Mouse (Mus musculus): ENCODE data around the gene Cryab.

Cryab gene

GRCm38 (mm10) chr9:50751323-50751722 lies at the start of gene Cryab:
Cryab (plus strand) TSS chr9:50751325.
- DNase-seq (ENCODE audit: low spot score in 2 of 2), result no peak

- no peak for DNase-seq (ENCODE audit: low spot score in 2 of 2)
Measured at GRCm38 (mm10) chr9:50704907-50705306, 46.2 kb upstream of the Cryab start.

- DNase-seq (ENCODE audit: low spot score in 2 of 2), result no peak
Measured at GRCm38 (mm10) chr9:50709108-50709507, 42.0 kb upstream of the Cryab start.

DNA sequence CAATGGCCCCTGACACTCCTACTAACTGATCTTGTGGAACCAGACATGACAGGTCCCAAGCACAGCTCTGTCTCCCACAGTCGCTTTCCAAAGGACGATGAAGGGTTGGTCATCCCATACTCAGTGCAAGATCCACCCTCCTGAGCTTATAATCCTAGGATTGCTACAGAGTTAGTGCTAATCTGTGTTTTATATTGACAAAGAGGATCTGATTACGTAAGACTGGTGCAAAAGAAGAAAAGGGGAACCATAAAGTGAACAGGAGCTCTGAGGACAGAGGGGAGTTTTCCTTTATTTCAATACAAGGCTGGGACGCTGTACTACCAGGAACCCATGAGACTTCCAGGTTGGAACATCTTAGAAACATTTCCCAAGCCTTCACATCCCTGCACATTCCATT lies 39.8 kb upstream of the Cryab start:
- no peak for DNase-seq (ENCODE audit: low spot score in 2 of 2)

GRCm38 (mm10) chr9:50714188-50714587 lies 36.9 kb upstream of the Cryab start:
- DNase-seq (ENCODE audit: low spot score in 2 of 2), result no peak

GRCm38 (mm10) chr9:50718878-50719277 lies 32.2 kb upstream of the Cryab start:
- DNase-seq (ENCODE audit: low spot score in 2 of 2), result no peak

DNA sequence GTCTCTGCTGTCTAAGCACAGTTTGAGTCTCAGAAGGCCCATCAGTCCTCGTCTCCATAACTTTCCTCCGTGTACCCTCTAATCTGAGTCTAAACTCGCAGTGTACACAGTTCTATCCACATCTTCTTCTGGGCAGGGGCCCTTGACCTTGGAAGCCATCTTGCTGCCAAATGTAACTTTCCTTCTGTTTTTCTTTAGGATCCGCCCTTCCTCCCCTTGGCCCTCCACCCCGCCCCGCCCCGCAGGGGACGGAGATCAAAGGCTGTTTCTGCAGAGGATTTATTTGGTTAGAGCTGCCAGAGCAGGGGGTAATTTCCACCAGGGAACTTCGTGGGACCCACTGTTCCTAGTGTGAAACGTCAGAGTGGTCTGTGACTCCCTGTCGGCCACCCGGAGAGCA lies 30.1 kb upstream of the Cryab start:
- DNase-seq (ENCODE audit: low spot score in 2 of 2), result no peak

GRCm38 (mm10) chr9:50722451-50722911 lies 28.6 kb upstream of the Cryab start:
- no peak for DNase-seq (ENCODE audit: low spot score in 2 of 2)

DNA sequence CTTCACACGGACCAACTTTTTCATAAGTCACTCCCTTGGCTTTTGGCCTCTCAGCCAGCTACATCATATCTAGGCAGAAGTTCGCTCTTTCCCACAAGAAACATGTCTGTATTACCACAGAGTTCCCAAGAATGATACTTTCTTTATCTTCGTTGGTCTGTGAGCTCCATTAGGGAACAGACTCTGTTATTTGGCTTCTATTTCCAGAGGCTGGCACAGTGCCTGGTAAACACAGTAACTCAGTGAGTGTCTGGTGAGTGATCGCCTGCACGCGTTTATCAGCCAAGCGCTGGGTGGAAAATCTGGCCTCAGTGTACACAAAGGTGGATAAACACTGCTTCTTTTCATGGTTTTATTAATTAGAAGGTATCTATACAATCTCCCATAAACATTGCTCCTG lies 27.7 kb upstream of the Cryab start:
- DNase-seq (ENCODE audit: low spot score in 2 of 2), result no peak

DNA sequence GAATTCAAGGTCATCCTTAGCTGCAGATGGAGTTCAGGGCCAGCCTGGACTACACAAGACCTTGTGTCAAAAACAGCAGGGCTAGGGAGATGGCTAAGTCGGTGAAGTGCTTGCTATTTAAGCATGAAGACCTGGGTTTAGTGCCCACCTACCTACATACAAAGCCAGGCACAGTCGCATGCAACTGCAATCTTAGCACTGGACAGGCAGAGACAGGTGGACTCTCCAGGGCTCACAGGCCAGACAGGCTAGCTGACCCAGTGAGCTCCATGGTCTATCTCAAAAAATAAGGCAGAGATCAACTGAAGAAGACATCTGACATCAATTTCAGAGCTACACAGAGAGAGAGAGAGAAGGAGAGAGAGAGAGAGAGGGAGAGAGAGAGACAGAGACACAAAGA lies 27.0 kb upstream of the Cryab start:
- DNase-seq (ENCODE audit: low spot score in 2 of 2), result no peak

DNA sequence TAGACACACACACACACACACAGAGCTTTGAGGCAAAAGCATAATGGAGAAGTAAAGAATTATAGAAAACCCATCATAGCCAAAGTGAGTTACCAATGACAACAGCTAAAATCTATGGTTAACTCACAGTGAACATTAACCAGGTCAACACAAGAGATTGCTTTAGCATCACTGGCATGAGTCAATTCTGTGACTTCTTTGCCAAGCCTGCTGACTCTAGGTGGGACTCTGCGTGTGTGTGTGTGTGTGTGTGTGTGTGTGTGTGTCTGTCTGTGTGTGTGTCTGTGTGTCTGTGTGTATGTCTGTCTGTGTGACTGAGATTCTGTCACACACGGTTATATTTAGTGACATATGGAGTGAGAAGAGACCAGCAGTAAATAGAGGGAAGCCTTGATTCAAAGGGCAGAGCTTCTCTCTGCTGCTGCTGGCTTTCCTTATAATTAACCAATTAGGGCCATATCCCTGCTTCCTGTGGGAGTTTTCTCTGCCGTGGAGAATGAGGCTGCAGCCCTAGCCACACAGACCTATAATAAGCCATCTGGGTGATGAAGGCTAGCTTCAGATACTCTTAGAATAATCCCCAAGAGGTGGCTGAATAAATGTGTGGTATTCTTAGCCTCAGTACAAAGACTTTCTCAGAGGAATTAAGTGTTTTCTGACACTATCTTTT lies 26.3 kb upstream of the Cryab start:
- DNase-seq (ENCODE audit: low spot score in 2 of 2), result no peak

DNA sequence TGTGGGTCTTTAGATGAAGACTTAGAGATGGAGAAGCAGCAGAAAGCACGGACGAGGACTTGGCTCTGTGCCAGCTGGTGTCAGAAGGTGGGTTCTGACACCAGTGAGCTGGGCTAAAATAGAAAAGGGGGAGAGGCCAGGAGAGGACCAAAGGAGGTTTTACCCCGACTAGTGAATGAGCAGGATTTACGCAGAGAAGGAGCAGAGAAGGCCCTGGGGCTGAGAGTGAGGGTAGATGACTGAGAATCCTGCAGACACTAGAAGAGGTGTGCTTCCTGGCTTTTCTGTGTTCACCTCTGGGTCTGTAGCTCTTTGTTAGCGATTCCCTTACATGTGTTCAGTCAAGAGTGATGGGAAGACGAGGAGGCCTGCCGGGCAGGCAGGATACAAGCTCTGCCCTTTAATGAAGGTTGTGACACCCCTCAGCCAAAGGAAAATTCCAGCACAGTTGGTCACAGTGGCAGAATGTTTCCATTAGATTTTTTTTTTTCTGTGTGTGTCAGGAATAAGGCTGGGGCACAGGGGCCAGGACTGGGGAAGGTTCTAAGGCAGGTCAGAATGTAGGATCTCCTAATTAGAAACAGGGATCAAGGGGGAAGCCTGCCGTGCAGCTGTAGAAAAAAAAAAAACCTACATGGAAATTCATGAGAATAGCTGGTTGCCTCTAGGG lies 25.1 kb upstream of the Cryab start:
- no peak for DNase-seq (ENCODE audit: low spot score in 2 of 2)

DNA sequence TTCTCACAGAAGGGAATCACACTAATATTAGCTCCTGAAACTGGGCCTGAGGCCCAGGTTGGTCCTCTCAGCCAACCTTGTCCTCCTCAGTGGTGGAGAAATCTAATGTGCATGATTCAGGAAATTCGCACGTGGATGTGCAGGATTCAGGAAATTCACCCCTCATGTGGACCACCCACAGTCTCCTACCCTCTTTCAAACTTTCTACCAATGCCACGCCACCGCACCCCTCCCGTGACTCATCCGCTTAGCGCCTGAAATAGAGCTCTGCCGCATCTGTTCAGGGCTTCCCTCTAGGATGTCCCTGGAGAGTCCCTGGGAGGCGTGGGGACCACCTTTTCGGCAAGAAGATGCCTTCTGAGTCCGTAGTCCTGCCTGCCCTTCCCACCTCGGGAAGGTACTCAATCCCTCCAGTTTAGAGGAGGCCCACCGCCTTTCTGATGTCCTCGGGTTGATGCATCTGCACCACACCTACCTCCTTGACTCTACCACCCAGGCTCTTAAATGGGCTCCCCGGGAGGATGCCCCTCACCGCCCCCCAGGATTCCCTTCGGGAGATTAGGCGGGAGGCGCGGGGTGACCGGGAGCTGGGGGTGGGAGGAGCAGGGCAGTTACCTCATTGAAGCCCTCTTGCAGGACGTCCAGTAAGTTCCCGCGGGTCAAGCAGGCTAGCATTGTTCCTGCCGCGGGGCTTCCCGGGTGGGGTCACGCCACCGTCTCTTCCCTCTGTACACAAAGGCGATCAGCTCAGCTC lies 23.8 kb upstream of the Cryab start:
- DNase-seq (ENCODE audit: low spot score in 2 of 2), result no peak

DNA sequence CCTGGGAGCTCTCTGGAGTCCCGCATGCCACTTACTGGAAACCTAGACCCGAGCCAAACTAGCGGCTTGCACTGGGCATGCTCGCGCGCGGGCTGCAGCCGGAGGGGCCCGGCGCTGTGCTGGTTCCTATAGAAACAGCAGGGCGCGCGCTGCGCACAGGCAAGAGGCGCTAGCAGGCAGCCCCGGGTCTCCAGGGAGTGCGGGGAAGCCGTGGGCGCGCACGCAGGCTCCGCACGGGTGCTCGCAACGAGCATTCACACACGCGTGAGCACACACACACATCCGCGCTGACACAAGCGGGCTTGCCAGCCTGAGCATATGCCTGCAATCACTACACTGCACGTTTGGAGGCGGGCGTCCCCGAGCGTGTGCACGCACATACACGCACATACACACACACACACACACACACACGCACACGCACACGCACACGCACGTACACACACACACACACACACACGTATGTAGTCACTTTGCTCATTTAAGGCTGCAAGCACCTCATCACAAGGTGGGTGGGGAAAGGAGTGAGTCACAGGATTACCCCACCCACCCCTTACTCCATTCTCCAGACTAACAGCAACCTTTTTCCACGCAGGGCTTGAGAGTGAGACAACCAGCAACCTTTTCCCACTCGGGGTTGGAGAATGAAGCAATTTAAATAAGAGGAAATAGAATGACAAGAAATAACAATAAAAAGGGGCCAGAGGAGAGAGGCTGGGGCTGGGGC lies 23.0 kb upstream of the Cryab start:
- peak in 1 of 2 experiments; percentile 18 for DNase-seq (ENCODE audit: low spot score in 2 of 2)

DNA sequence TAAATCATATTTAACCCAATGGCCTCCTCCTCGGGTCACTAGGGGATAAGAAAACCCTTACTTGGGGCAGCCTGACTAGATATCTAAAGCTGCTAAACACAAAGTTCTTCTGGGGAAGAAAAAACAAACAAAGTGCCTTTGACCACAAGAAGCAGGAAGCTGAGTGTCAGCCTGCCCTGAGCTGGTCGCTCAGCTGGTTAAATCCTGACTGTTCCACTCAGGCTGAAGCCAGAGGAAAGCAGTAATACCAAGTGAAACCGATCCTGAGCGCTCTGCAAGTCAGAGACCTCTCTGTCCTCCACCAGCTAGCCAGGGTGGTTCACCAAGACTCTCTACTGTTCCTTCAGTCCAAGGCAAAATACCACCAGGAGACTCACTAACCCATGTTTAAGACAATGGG lies 21.5 kb upstream of the Cryab start:
- DNase-seq (ENCODE audit: low spot score in 2 of 2), result no peak

DNA sequence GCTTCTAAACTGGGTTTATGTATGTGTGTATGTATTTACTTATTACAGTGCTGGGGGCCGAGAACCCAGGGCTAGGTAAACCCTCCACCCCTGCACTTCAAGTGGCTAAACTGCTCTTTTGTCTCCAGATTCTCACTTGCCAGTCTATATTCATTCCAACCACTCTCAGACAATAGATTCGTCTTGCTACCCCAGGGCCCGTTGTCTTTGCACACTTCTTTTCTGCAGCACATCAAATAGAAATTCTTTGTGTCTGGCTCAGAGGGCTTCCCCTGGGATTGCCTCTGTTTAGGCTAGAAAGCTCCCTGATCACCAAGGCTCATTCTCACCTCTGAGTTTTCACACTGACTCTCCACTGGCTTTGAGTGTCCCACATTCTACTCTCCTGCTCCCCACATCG lies 18.6 kb upstream of the Cryab start:
- DNase-seq (ENCODE audit: low spot score in 2 of 2), result no peak

GRCm38 (mm10) chr9:50734989-50735388 lies 16.1 kb upstream of the Cryab start:
- DNase-seq (ENCODE audit: low spot score in 2 of 2), result no peak

DNA sequence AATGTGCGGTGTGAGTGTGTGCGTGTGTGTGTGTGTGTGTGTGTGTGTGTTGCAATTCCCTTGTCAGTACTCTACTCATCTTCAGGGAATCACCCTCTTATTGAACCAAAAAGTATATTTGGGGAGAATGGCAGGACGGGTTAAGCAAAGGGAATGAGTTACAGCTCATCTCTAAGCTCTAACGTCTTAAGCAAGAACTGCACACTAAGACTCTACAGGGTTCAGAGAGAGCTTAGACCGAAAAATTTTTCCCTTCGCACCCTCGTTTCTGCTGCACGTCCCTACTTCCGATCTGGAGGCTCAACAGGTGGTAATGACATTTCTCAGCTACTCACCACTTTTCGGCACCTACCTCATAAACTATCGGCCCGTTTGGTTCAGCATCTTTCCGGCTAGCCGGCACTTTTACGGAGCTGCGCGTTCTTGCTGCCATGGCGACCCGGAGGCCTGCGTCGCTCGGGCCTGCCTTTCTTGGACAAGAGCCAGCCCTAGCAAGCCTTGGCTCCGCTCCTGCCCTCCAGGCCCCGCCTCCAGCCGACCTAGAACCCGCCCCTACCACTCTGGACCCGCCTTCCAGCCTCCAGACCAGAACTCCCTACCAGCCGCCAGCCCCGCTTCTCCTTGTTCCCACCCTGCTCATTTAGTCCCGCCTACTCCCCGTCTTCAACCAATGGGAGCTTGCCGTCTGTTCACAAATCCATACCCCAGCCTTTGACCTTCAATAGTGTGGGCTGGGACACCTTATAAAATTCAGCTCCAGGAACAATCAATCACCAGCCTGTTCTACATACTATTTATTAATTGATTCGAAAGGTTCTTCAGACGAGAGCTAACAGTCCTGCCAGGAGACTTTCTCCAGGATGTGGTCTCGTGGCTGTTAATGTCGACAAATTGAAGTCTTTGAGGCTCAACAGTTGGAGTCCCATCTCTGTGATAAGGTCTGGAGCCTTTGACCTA lies 11.9 kb upstream of the Cryab start, which contains the start of gene Dixdc1:
Dixdc1 (minus strand) TSS at position 604 of the 957 bp plus-strand sequence.
- peak; percentile 71 to 74 for DNase-seq (ENCODE audit: low spot score in 2 of 2)

DNA sequence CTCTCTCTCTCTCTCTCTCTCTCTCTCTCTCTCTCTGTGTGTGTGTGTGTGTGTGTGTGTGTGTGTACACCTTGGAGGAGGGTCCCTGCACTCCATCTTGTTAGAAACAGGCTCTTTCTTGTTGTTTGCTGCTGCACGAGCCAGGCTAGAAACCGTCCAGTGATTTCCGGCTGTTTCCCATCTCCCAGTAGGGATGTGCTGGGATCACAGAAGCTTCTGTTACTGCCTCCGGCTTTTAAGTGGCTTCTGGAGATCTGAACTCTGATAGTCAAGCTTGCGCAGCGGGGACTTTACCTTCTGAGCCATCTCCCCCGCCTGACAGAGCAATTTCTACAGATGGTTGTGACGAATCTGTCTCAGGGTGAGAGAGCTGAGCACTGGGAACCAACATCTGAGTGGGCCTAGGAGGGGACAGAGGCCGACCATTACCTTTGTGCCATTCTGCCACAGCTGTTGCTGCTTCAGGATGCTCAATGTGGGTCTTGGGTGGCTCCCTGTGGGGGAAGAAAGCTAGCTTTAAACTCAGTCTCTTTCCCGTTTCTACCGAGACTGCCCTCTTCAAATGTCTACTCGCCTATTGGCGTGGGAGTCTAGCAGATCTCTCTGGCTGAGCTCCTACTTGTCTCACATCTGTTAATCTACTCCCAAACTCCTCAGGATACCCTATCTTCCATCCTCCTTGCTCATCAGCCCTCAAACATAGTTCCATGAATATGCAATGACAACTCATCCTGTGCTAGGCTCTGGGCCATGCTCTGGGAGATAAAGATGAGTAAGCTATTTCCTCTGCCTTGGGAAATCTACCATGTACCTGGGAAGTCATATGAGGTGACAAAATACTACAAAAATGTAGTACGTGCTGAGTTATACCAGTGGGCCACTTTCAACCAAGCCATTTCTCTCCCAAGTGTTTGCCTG lies 10.0 kb upstream of the Cryab start:
- DNase-seq (ENCODE audit: low spot score in 2 of 2), result no peak

DNA sequence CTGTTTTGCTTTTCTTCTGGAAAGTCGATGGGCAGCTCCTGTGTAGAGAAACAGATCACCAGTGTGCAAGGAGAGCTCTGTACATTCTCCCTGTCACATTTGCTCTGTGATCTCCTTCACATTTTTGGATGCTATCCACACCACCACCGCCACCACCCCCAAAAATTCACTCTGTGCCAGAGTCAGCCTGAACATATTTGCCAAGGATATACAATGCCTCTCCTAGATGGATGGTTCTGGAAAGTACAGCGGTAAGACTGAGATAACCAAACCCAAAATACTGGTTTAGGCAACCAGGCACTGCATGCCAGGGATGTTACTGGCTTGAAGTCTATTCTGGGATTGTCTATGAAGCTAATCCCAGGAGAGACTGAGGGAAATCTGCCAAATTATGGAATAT lies 8.9 kb upstream of the Cryab start:
- DNase-seq (ENCODE audit: low spot score in 2 of 2), result no peak
